Mouse (Mus musculus) gastrocnemius, postnatal 14 days (tissue): ENCODE results near the gene Dock6. TPM values are rescaled to one million over a fixed set of nuclear protein-coding genes. Genes with fewer than 3 reads are reported as not detected.
"Not testable (repeated sequence)": the region's sequence is repeated elsewhere in the genome, so short reads cannot be mapped to it uniquely, and the experiment has no call there.

Experiments used
- DNase-seq: peaks from one replicate; pipeline ENCODE4 v3.0.0; 2021; ENCODE audit warnings: mixed read lengths
- intact Hi-C: fragments of 180-260 bp; cut with DNase I; formaldehyde crosslinking; loops from one replicate; pipeline ENCODE4 v1.15.1; 2025; ENCODE audit warnings: low total_unique reads
- long read RNA-seq, 2 experiments: library from polyadenylated mRNA; stranded (forward); transcript quantifications; one replicate each; pipeline ENCODE4 v2.0.0; 2021
- total RNA-seq, 2 experiments: library from RNA; stranded (reverse); gene quantifications; 2 replicates each; pipeline ENCODE4 v1.2.3; 2021

Dock6 gene
- 10 to 100 TPM; 18.8 to 24.7 TPM for total RNA-seq
- long read RNA-seq, experiment 1, partial matches to known transcripts: 1 of 2 reads
- long read RNA-seq, experiment 1, other reads (novel, unspliced or antisense): 1 of 2 reads
- long read RNA-seq, experiment 2, partial matches to known transcripts: 0 of 2 reads
- long read RNA-seq, experiment 2, other reads (novel, unspliced or antisense): 2 of 2 reads

DNA sequence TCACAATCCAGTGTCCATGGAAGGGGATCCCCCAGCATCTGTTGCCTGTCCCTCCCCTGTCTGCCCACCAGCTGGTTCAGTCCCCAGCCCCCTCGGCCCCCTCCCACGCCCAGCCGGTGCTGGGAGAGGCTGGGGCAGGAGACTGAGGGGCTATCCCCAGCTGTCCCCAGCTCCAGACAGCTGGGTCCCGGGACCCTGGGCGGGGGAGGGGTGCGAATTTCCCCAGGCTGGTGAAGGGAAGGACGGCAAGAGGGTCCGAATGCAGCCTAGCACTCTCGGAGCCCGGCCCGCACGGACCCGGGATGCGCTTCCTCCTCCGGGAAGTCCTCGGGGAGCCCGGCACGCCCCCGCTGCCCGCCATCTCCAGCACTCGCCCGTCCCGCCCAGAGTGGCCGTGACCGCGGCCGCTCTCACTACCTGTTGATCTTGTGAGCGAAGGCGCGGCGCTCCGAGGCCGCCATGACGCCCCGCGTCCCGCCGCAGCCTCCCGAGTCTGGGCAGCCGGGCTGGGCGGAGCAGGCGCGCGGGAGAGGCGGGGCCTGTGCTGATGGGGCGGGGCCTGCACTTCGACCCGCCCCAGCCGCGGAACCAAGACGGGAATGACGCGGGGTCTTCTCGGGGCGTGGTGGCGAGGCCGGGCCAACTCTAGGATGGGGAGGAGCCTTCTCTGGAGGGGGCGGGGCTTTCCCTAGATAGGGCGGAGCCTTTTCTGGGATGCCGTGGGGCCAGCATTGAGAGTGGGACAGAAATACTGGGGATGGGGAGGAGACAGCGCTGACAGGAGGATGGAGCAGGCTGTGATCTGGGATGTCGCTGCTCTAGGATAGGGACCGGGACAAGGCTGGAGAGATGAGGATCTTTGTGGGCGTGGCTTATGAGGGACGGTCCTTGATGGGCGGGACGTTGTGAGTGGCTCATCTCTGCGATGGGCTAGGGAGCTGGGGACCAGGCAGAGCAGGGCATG, at the start of gene Dock6:
TSS of gene Dock6 (minus strand) at position 508 of the 964 bp plus-strand sequence.
- intact Hi-C loops: no loop called here
- DNase-seq: peak; percentile 85

GRCm38 (mm10) chr9:21901223-21901820, 48.9 kb upstream of the Dock6 start:
- intact Hi-C loops: no loop called here
- peak; percentile 49 for DNase-seq

DNA sequence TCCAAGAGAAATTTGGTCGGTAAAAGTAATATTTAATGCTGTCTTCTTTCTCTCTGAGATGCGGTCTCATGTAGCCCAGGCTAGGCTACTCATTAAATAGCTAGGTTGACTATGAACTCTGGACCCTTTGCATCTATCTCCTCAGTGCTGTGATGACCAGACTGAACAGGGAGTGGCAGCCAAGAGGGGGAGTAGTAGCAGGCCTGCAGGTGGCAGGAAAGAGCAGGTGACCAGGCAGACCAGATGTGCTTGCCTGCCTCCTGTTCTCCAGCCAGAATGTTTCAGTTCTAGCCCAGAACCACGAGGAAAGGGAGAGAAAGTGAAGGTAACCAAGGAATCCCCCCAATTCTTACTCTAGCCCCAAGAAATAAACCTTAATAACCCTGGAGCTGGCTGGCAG, 36.8 kb upstream of the Dock6 start:
- intact Hi-C loops: no loop called here
- DNase-seq: no peak

DNA sequence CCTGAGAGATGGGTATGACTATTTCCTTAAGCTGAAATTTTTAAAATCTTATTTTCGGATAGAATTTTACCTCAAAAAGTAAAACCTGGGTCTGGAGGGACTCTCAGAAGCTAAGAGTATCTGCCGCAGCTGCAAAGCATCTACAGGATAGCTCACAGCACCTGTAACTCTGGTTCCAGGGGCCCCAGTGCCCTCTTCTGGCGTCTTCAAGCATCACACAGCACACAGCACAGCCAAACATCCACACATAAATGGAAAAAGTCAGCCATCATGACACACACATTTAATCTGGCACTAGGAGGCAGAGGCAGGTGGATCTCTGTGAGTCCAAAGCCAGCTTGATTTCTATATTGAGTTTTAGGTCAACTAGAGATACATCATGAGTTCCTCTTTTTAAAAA, 24.2 kb upstream of the Dock6 start:
- intact Hi-C loops: loop anchor here (10.0 kb wide), 3 partner anchors 132 to 272 kb away; no protein-coding TSS in a partner anchor
- no peak for DNase-seq

DNA sequence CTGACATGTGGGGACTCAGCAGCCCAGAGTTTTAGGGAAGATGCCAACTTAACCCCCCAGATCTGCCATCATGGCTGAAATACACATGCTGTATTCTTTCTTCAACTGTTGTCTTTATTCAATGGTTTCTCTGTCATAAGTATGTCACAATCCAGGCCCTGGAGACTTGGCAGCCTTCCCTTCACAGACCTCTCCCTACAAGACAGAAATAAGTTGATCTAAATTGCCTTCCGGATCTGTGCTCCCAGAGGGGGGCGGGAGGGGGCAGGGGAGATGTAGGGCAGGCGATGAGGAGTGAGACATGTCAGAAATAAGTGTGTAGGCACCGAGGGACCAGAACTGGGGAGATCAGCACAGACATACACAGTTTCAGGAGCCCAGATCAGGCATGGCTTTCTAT, 19.8 kb upstream of the Dock6 start:
- no peak for DNase-seq
- intact Hi-C loops: loop anchor here (5.0 to 10.0 kb wide), 4 partner anchors 35 to 267 kb away; partner anchors contain the start of gene Angptl8

GRCm38 (mm10) chr9:21870879-21871524, 18.6 kb upstream of the Dock6 start:
- intact Hi-C loops: loop anchor here (5.0 to 10.0 kb wide), 4 partner anchors 34 to 266 kb away; partner anchors contain the start of gene Angptl8
- DNase-seq: peak; percentile 32

DNA sequence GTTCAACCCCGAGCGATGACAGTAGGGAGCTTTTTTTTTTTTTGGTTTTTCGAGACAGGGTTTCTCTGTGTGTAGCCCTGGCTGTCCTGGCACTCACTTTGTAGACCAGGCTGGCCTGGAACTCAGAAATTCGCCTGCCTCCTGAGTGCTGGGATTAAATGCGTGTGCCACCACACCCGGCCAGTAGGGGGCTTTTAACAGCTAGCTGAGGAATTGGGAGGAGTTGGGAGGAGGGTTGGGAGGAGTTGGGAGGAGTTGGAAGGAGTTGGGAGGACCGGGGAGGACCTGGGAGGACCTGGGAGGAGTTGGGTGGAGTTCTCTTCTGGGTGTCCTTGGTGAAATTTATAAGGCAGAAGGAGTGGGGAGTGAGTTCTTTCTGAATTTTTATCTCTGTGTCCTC, 16.9 kb upstream of the Dock6 start:
- peak; percentile 74 for DNase-seq

GRCm38 (mm10) chr9:21867726-21868125, 15.3 kb upstream of the Dock6 start:
- intact Hi-C loops: no loop called here
- DNase-seq: no peak

More for the DNA sequence above, 16.9 kb upstream of the Dock6 start:
- intact Hi-C loops: not testable (repeated sequence)

- DNase-seq: no peak
- intact Hi-C loops: no loop called here
Observed at GRCm38 (mm10) chr9:21866641-21867040, 14.2 kb upstream of the Dock6 start.

- no peak for DNase-seq
- intact Hi-C loops: no loop called here
Observed at GRCm38 (mm10) chr9:21865673-21866398, 13.4 kb upstream of the Dock6 start.

DNA sequence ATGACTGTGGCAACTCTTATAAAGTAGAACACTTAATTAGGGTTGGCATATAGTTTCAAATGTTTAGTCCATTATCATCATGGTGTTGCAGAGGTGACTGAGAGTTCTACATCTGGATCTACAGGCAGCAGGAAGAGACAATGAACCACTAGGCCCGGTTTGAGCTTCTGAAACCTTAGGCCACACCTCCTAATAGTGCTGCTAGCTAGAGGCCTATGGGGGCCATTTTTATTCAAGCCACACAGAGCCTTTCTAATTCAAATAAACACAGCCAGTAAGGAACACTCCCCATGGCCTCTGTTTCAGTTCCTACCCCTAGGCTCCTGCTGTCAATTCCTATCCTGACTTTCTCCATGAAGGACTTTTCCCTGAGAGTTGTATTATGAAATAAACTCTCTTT, 9.7 kb upstream of the Dock6 start:
- no peak for DNase-seq
- intact Hi-C loops: no loop called here

DNA sequence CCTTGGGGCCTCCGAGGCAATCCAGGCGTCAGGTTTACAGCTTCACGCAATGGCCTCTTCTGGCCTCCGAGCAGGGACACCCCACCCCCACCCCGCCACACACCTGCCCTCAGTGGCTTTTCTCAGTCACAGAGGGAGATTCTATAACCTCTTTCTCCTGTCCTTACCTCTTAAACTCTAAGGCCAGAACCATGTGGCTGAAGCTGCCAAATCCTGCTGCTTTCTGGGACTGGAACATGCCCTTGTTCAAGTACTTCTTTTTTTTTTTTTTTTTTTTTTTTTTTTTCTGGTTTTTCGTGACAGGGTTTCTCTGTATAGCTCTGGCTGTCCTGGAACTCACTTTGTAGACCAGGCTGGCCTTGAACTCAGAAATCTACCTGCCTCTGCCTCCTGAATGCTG, 7.9 kb upstream of the Dock6 start:
- DNase-seq, intact Hi-C loops: not testable (repeated sequence)

GRCm38 (mm10) chr9:21859606-21860005, 7.2 kb upstream of the Dock6 start:
- intact Hi-C loops: no loop called here
- no peak for DNase-seq

- DNase-seq: no peak
- intact Hi-C loops: no loop called here
Observed at GRCm38 (mm10) chr9:21858084-21858483, 5.6 kb upstream of the Dock6 start.

GRCm38 (mm10) chr9:21857501-21857900, 5.1 kb upstream of the Dock6 start:
- no peak for DNase-seq
- intact Hi-C loops: no loop called here

- intact Hi-C loops: no loop called here
- DNase-seq: no peak
Observed at GRCm38 (mm10) chr9:21854894-21855293, 2.5 kb upstream of the Dock6 start.

- no peak for DNase-seq
Observed at GRCm38 (mm10) chr9:21853961-21854360, 1.5 kb upstream of the Dock6 start.

GRCm38 (mm10) chr9:21851084-21851483, 1.4 kb downstream of the Dock6 start:
- no peak for DNase-seq

More at GRCm38 (mm10) chr9:21853961-21854360, 1.5 kb upstream of the Dock6 start:
- intact Hi-C loops: no loop called here

More at GRCm38 (mm10) chr9:21851084-21851483, 1.4 kb downstream of the Dock6 start:
- intact Hi-C loops: no loop called here
